Mouse (Mus musculus) kidney, postnatal 14 days (tissue): Measurements from ENCODE around the gene Usp9x.

Source experiments
- DNase-seq: peaks from one replicate; pipeline ENCODE4 v3.0.0; 2022; ENCODE audit warnings: mixed read lengths

The Usp9x gene

GRCm38 (mm10) chrX:13085621-13086020 lies 14.3 kb downstream of the Usp9x start:
- DNase-seq = no peak

GRCm38 (mm10) chrX:13096985-13097384 lies 25.7 kb downstream of the Usp9x start:
- no peak for DNase-seq

GRCm38 (mm10) chrX:13206514-13206913 lies 135.2 kb downstream of the Usp9x start:
- DNase-seq = peak; percentile 21

GRCm38 (mm10) chrX:13207512-13208341 lies 136.4 kb downstream of the Usp9x start:
- DNase-seq = peak; percentile 88

GRCm38 (mm10) chrX:13208404-13208803 lies 137.1 kb downstream of the Usp9x start:
- DNase-seq = no peak

GRCm38 (mm10) chrX:13214275-13214674 lies 143.0 kb downstream of the Usp9x start:
- no peak for DNase-seq
